Mouse (Mus musculus): ENCODE data around the gene Zfp628.
"Not testable (repeated sequence)": the region's sequence is repeated elsewhere in the genome, so short reads cannot be mapped to it uniquely, and the experiment has no call there.

The Zfp628 gene

DNA sequence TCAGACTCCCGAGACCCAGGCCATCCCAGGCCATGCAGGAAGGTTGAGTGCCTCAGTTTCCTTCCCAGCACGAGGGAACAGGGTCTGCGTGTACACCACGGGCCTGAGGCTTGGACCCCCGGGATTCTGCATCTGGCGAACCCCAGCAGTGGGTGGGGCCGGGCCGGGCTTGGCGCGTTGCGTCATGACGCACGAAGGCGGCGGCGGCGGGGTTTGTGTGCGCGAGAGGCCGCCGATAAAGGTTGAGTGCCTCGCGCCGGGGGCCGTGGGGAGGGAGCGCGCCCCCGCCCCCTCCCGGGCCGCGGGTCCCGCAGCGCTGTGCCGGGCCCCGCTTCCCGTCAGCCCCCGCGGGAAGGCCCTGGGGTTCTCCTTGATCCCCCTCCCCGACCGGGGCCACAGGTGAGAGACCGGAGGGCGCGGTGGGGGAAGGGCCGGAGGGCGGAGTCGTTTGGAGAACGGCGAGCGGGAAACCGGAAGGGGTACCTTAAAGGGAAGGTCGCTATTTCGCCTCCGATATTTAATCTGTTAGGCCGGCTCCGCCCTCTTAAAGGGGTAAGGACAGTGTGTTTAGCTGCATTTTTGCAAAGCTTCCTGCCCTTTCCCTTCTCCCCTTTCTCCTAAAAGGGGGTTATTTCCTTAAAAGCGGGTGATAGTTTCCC, at the start of gene Zfp628:
Zfp628 (plus strand) TSS at position 211 of the 659 bp plus-strand sequence.
- peak; percentile 85 for DNase-seq (ENCODE audit: extremely low read depth, insufficient read length, low spot score)

- peak; percentile 92 for DNase-seq (ENCODE audit: extremely low read depth, insufficient read length, low spot score)
These were observed 49.2 kb upstream of the Zfp628 start for GRCm38 (mm10) chr7:4865579-4866493.

- DNase-seq (ENCODE audit: extremely low read depth, insufficient read length, low spot score): no peak
These were observed 48.3 kb upstream of the Zfp628 start for GRCm38 (mm10) chr7:4866631-4867180.

- DNase-seq (ENCODE audit: extremely low read depth, insufficient read length, low spot score): no peak
These were observed 44.9 kb upstream of the Zfp628 start, which contains the start of gene Isoc2b for GRCm38 (mm10) chr7:4870133-4870532. Isoc2b (minus strand) TSS chr7:4870258.

DNA sequence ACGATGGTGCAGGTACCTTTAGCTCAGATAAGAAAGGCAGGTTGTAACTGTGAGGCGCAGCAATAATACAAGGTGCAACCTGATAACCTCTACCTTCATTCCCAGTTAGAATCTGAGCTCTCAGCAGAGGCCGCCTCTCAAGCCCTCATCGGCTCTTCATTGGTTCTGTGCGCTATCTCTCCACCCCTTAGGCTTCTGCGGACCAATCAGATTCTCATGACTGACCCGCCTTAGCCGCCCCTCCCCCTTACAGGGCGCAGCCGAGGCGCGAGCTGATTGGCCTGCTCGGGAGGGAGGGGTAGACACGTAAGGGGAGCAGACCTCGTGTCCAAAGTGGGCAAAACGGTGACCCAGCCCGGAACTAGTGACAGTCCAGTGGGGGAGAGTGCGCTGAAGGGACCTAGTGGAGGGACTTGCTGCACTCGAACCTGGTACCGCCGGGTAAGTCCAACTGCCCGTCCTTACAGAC, 38.2 kb upstream of the Zfp628 start, which contains the start of gene Isoc2a:
Isoc2a (plus strand) TSS at position 401 of the 469 bp plus-strand sequence.
- peak; percentile 95 for DNase-seq (ENCODE audit: extremely low read depth, insufficient read length, low spot score)

GRCm38 (mm10) chr7:4877226-4877625, 37.8 kb upstream of the Zfp628 start:
- no peak for DNase-seq (ENCODE audit: extremely low read depth, insufficient read length, low spot score)

GRCm38 (mm10) chr7:4878186-4878585, 36.8 kb upstream of the Zfp628 start:
- no peak for DNase-seq (ENCODE audit: extremely low read depth, insufficient read length, low spot score)

DNA sequence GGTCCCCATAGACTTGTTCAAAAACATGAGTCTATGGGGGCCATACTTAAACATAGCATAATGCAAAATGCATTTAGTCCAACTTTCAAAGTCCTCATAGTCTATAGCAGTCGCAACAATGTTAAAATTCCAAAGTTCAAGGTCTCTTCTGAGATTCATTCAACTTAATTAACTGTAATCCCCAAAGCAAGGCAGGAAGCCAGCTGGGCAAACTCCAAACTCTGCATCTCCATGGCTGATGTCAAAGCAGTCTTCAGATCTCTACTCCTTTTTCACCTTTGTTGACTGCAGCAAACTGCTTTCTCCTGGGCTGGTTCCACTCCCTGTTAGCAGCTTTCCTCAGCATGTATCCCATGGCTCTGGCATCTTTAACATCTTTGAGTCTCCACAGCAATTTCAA, 36.0 kb upstream of the Zfp628 start:
- not testable (repeated sequence) for DNase-seq (ENCODE audit: extremely low read depth, insufficient read length, low spot score)

GRCm38 (mm10) chr7:4886680-4887079, 28.3 kb upstream of the Zfp628 start:
- no peak for DNase-seq (ENCODE audit: extremely low read depth, insufficient read length, low spot score)

GRCm38 (mm10) chr7:4895186-4895585, 19.8 kb upstream of the Zfp628 start:
- no peak for DNase-seq (ENCODE audit: extremely low read depth, insufficient read length, low spot score)

GRCm38 (mm10) chr7:4898851-4899648, 16.0 kb upstream of the Zfp628 start:
- no peak for DNase-seq (ENCODE audit: extremely low read depth, insufficient read length, low spot score)

- DNase-seq (ENCODE audit: extremely low read depth, insufficient read length, low spot score): no peak
These were observed 15.1 kb upstream of the Zfp628 start for GRCm38 (mm10) chr7:4899649-4900522.

DNA sequence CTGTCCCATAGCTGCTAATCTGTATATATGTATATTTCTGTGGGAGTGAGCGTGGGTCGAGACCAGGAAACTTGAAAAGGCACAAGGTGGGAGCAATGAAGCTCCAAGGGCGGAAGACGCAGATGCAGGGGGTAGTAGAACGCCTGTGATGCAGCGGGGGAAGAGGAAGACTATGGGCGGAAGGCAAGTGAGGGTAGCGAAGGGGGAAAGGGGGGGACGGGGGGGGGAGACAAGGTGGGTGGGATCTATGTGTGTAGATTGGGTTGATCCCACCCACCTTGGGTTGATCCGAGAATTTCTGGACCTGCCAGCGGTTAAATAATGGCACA, 14.5 kb upstream of the Zfp628 start:
- no peak for DNase-seq (ENCODE audit: extremely low read depth, insufficient read length, low spot score)

DNA sequence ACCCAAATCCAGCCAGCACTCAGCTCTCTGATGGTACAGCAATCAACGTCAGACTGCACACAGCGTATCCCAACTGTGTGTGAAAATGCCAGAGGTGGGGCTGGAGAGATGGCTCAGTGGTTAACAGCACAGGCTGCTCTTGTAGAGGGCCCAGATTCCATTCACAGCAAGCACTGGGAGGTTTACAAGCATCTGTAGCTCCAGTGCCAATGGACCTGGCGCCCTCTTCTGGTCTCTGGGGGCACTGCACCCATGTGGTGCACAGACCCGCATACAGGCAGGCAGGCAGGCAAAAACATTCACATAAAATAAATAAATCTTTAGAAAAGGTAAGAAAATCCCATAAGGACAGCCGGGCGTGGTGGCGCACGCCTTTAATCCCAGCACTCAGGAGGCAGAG, 13.8 kb upstream of the Zfp628 start:
- no peak for DNase-seq (ENCODE audit: extremely low read depth, insufficient read length, low spot score)

GRCm38 (mm10) chr7:4902404-4902803, 12.6 kb upstream of the Zfp628 start:
- no peak for DNase-seq (ENCODE audit: extremely low read depth, insufficient read length, low spot score)

GRCm38 (mm10) chr7:4906466-4906950, 8.5 kb upstream of the Zfp628 start, which contains the start of gene Gm36210:
Gm36210 (minus strand) TSS chr7:4906516.
- DNase-seq (ENCODE audit: extremely low read depth, insufficient read length, low spot score): no peak

DNA sequence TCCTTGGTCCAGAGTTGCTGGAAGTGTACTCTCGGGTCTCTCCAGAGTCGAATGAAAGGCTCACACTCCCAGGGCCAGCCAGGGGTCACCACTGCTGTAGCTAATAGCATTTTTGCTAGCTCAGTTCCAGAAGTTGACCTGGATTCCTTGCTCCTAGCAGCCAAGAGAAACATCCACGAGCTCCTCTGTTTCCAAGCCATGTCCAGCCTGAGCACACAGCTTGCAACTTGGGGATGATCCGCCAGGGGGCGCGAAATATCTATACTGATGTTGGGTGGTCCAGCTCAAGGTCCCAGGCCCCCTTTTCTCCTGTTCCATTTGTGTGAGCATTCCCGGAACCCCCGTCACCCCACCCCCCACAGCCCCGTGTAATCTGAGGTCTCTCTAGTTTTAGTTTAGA, 3.5 kb upstream of the Zfp628 start:
- DNase-seq (ENCODE audit: extremely low read depth, insufficient read length, low spot score): no peak

GRCm38 (mm10) chr7:4912248-4912647, 2.8 kb upstream of the Zfp628 start:
- peak; percentile 58 for DNase-seq (ENCODE audit: extremely low read depth, insufficient read length, low spot score)

- DNase-seq (ENCODE audit: extremely low read depth, insufficient read length, low spot score): no peak
These were observed 826 bp downstream of the Zfp628 start for GRCm38 (mm10) chr7:4915669-4916416.

Measured in 3134 (cell line).